Mouse (Mus musculus): Measurements from ENCODE around the gene Rpl10a.

- TF ChIP-seq CTCF (IDR thresholded peaks at IDR 0.05; ENCODE audit: borderline replicate concordance, control insufficient read depth, extremely low read depth, insufficient read depth, low read length, poor library complexity) = no peak
- no peak for TF ChIP-seq POLR2A (IDR thresholded peaks at IDR 0.05; ENCODE audit: control insufficient read depth, extremely low read depth, insufficient read depth, low read length, poor library complexity)
Measured at GRCm38 (mm10) chr17:28291346-28291745, 36.9 kb upstream of the Rpl10a start.
